Mouse (Mus musculus): ENCODE results near the gene 1700001P01Rik. TPM values are rescaled to one million over a fixed set of nuclear protein-coding genes. Genes with fewer than 3 reads are reported as not detected.

1700001P01Rik gene
- polyA plus RNA-seq, 2 experiments: 0.08 TPM; not detected in 1

GRCm38 (mm10) chr11:97787961-97788360, 12.2 kb upstream of the 1700001P01Rik start:
- Histone ChIP-seq H3K36me3 (replicated peaks; ENCODE audit: control insufficient read depth, insufficient read depth, low read depth) (no peaks in the 10 kb centered on the region), H3K27ac (no peak overlapping the region), H3K9me3 (ENCODE audit: control insufficient read depth, low read length) (no peaks in the 10 kb centered on the region), H3K27me3 (ENCODE audit: control insufficient read depth, insufficient read depth, low read length) (no peaks in the 10 kb centered on the region), H3K4me2 (ENCODE audit: low read depth) (no peak overlapping the region), H3K4me3 (ENCODE audit: insufficient read depth in 1 of 2, low read depth in 2 of 2, low read length in 2 of 2) (no peak overlapping the region), H3K4me1 (replicated peaks; ENCODE audit: control insufficient read depth in 2 of 2, insufficient read depth in 2 of 2, low read length in 1 of 2) (no peaks in the 10 kb centered on the region; a peak in 1 of 4 replicates), H3K9ac (replicated peaks) (no peak overlapping the region)
- TF ChIP-seq EP300 (IDR thresholded peaks at IDR 0.05; ENCODE audit: low read depth): no peak
- TF ChIP-seq CTCF (IDR thresholded peaks at IDR 0.05; ENCODE audit: low read depth): no peak
- ATAC-seq (ENCODE audit: insufficient read depth) (no peak), DNase-seq (ENCODE audit: low read depth in 3 of 3, low spot score in 3 of 3) (no peak)
- 67% methylated on average over 3 of the region's 3 CpGs for WGBS (ENCODE audit: insufficient replicate concordance)

GRCm38 (mm10) chr11:97782564-97782895, 6.8 kb upstream of the 1700001P01Rik start:
- Histone ChIP-seq H3K9ac (replicated peaks) (peak overlapping the region; percentile 94), H3K36me3 (replicated peaks; ENCODE audit: control insufficient read depth, insufficient read depth, low read depth) (peaks cover 33% of the 10 kb centered on the region), H3K27me3 (ENCODE audit: control insufficient read depth, insufficient read depth, low read length) (no peaks in the 10 kb centered on the region), H3K4me2 (ENCODE audit: low read depth) (peak overlapping the region; percentile 87), H3K27ac (peak overlapping the region; percentile 65), H3K4me3 (ENCODE audit: insufficient read depth in 1 of 2, low read depth in 2 of 2, low read length in 2 of 2) (peak overlapping the region; percentile 79 to 83), H3K9me3 (ENCODE audit: control insufficient read depth, low read length) (no peaks in the 10 kb centered on the region), H3K4me1 (replicated peaks; ENCODE audit: control insufficient read depth in 2 of 2, insufficient read depth in 2 of 2, low read length in 1 of 2) (peaks cover 7 to 11% of the 10 kb centered on the region in 2 experiments)
- no peak for TF ChIP-seq CTCF (IDR thresholded peaks at IDR 0.05; ENCODE audit: low read depth)
- no peak for TF ChIP-seq EP300 (IDR thresholded peaks at IDR 0.05; ENCODE audit: low read depth)
- DNase-seq (ENCODE audit: low read depth in 3 of 3, low spot score in 3 of 3) (no peak), ATAC-seq (ENCODE audit: insufficient read depth) (no peak)
- WGBS (ENCODE audit: insufficient replicate concordance): under 1% methylated on average over 10 of the region's 10 CpGs

- peaks cover 38% of the 10 kb centered on the region for H3K36me3 ChIP-seq (replicated peaks; ENCODE audit: control insufficient read depth, insufficient read depth, low read depth)
- ATAC-seq (ENCODE audit: insufficient read depth) (peak; percentile 91), DNase-seq (ENCODE audit: low read depth in 3 of 3, low spot score in 3 of 3) (peak; percentile 96 to 97 (median 96))
- peaks cover 7 to 11% of the 10 kb centered on the region in 2 experiments for H3K4me1 ChIP-seq (replicated peaks; ENCODE audit: control insufficient read depth in 2 of 2, insufficient read depth in 2 of 2, low read length in 1 of 2)
- H3K27ac ChIP-seq: peak within 1 kb of the TSS; percentile 65
- peak within 1 kb of the TSS; percentile 94 for H3K9ac ChIP-seq (replicated peaks)
- peak within 1 kb of the TSS; percentile 87 for H3K4me2 ChIP-seq (ENCODE audit: low read depth)
- no peaks in the 10 kb centered on the region for H3K9me3 ChIP-seq (ENCODE audit: control insufficient read depth, low read length)
- no peaks in the 10 kb centered on the region for H3K27me3 ChIP-seq (ENCODE audit: control insufficient read depth, insufficient read depth, low read length)
- H3K4me3 ChIP-seq (ENCODE audit: insufficient read depth in 1 of 2, low read depth in 2 of 2, low read length in 2 of 2): peak within 1 kb of the TSS; percentile 79 to 83
- under 1% methylated on average over 67 of the region's 67 CpGs for WGBS (ENCODE audit: insufficient replicate concordance)
- TF ChIP-seq EP300 (IDR thresholded peaks at IDR 0.05; ENCODE audit: low read depth): no peak
- no peak for TF ChIP-seq CTCF (IDR thresholded peaks at IDR 0.05; ENCODE audit: low read depth)
These were observed 6.3 kb upstream of the 1700001P01Rik start, which contains the start of gene Rpl23 for GRCm38 (mm10) chr11:97781832-97782563. Rpl23 (minus strand) TSS chr11:97782437.

GRCm38 (mm10) chr11:97781478-97781831, 5.7 kb upstream of the 1700001P01Rik start:
- Histone ChIP-seq H3K4me1 (replicated peaks; ENCODE audit: control insufficient read depth in 2 of 2, insufficient read depth in 2 of 2, low read length in 1 of 2) (peaks cover 7 to 11% of the 10 kb centered on the region in 2 experiments), H3K4me3 (ENCODE audit: insufficient read depth in 1 of 2, low read depth in 2 of 2, low read length in 2 of 2) (peak overlapping the region; percentile 79 to 83), H3K27me3 (ENCODE audit: control insufficient read depth, insufficient read depth, low read length) (no peaks in the 10 kb centered on the region), H3K27ac (peak overlapping the region; percentile 50), H3K9me3 (ENCODE audit: control insufficient read depth, low read length) (no peaks in the 10 kb centered on the region), H3K9ac (replicated peaks) (peak overlapping the region; percentile 94), H3K4me2 (ENCODE audit: low read depth) (peak overlapping the region; percentile 87), H3K36me3 (replicated peaks; ENCODE audit: control insufficient read depth, insufficient read depth, low read depth) (peaks cover 38% of the 10 kb centered on the region)
- WGBS (ENCODE audit: insufficient replicate concordance): 0% methylated on average over 11 of the region's 11 CpGs
- TF ChIP-seq EP300 (IDR thresholded peaks at IDR 0.05; ENCODE audit: low read depth): no peak
- TF ChIP-seq CTCF (IDR thresholded peaks at IDR 0.05; ENCODE audit: low read depth): no peak
- DNase-seq (ENCODE audit: low read depth in 3 of 3, low spot score in 3 of 3) (no peak), ATAC-seq (ENCODE audit: insufficient read depth) (no peak)

GRCm38 (mm10) chr11:97779968-97780701, 4.4 kb upstream of the 1700001P01Rik start:
- Histone ChIP-seq H3K4me1 (replicated peaks; ENCODE audit: control insufficient read depth in 2 of 2, insufficient read depth in 2 of 2, low read length in 1 of 2) (peaks cover 7 to 11% of the 10 kb centered on the region in 2 experiments), H3K36me3 (replicated peaks; ENCODE audit: control insufficient read depth, insufficient read depth, low read depth) (peaks cover 38% of the 10 kb centered on the region)
- 27% methylated on average over 2 of the region's 2 CpGs for WGBS (ENCODE audit: insufficient replicate concordance)

More at GRCm38 (mm10) chr11:97779968-97780701, 4.4 kb upstream of the 1700001P01Rik start:
- DNase-seq (ENCODE audit: low read depth in 3 of 3, low spot score in 3 of 3) (no peak), ATAC-seq (ENCODE audit: insufficient read depth) (no peak)
- H3K4me3 ChIP-seq (ENCODE audit: insufficient read depth in 1 of 2, low read depth in 2 of 2, low read length in 2 of 2): peak overlapping the region; percentile 79 to 83
- H3K9me3 ChIP-seq (ENCODE audit: control insufficient read depth, low read length): no peaks in the 10 kb centered on the region
- TF ChIP-seq EP300 (IDR thresholded peaks at IDR 0.05; ENCODE audit: low read depth) (no peak), CTCF (IDR thresholded peaks at IDR 0.05; ENCODE audit: low read depth) (no peak)
- no peaks in the 10 kb centered on the region for H3K27me3 ChIP-seq (ENCODE audit: control insufficient read depth, insufficient read depth, low read length)
- H3K4me2 ChIP-seq (ENCODE audit: low read depth): peak overlapping the region; percentile 87
- H3K27ac ChIP-seq: peak overlapping the region; percentile 2
- H3K9ac ChIP-seq (replicated peaks): peak overlapping the region; percentile 94

Measured in liver, embryonic 14.5 days (tissue).